Mouse (Mus musculus) bone marrow, adult 2 months (tissue): ENCODE results near the gene Serpinb5. TPM values are rescaled to one million over a fixed set of nuclear protein-coding genes. Genes with fewer than 3 reads are reported as not detected.

Source experiments
- H3K27ac ChIP-seq: fragments of 200-500 bp; 2 replicates; pipeline ENCODE4 v1.5.1; 2012; ENCODE audit warnings: low read depth, mild to moderate bottlenecking, control low read depth, inconsistent platforms, low read length; ENCODE audit not compliant: control insufficient read depth, poor library complexity, insufficient read depth
- H3K4me1 ChIP-seq: fragments of 200-500 bp; 2 replicates; pipeline ENCODE4 v1.6.1; 2011; ENCODE audit warnings: low read length; ENCODE audit not compliant: control insufficient read depth, insufficient read depth
- H3K4me3 ChIP-seq: fragments of 200-500 bp; replicated peaks from 2 replicates; pipeline ENCODE3; 2011; ENCODE audit warnings: mild to moderate bottlenecking, low read depth, low read length, control low read depth; ENCODE audit not compliant: control insufficient read depth
- CTCF ChIP-seq: fragments of 200-500 bp; IDR thresholded peaks from 2 replicates; pipeline ENCODE4 v1.5.1; 2011; ENCODE audit warnings: low read length, control low read depth; ENCODE audit not compliant: control insufficient read depth, insufficient read depth
- POLR2A ChIP-seq: fragments of 200-500 bp; IDR thresholded peaks from 2 replicates; pipeline ENCODE4 v1.6.1; 2011; ENCODE audit warnings: low read depth, mild to moderate bottlenecking, control low read depth, low read length, borderline replicate concordance; ENCODE audit not compliant: control insufficient read depth
- WGBS: fragments of 180-500 bp; shearing (Covaris S2); methylation state at CpG from one replicate; pipeline ENCODE4 v1.1.7; 2018; 5-methylcytosine and 5-hydroxymethylcytosine counted together
- polyA plus RNA-seq: library from polyadenylated mRNA; stranded (reverse); fragments of >200 nt; gene quantifications from 2 replicates; pipeline ENCODE4 v1.2.4, GENCODE M21; 2011; ENCODE audit warnings: low replicate concordance; ENCODE audit not compliant: missing spikeins, insufficient read depth, insufficient read length

The Serpinb5 gene
- polyA plus RNA-seq: not detected in 2 replicates

GRCm38 (mm10) chr1:106860847-106861246, at the start of gene Serpinb5:
TSS of gene Serpinb5 (plus strand) at chr1:106861173.
- WGBS: 58% methylated on average over 8 of the region's 8 CpGs
- H3K27ac ChIP-seq: no peak within 1 kb of the TSS
- no peak within 1 kb of the TSS for H3K4me3 ChIP-seq
- no peak for TF ChIP-seq POLR2A
- TF ChIP-seq CTCF: no peak
- H3K4me1 ChIP-seq: no peaks in the 10 kb centered on the region

DNA sequence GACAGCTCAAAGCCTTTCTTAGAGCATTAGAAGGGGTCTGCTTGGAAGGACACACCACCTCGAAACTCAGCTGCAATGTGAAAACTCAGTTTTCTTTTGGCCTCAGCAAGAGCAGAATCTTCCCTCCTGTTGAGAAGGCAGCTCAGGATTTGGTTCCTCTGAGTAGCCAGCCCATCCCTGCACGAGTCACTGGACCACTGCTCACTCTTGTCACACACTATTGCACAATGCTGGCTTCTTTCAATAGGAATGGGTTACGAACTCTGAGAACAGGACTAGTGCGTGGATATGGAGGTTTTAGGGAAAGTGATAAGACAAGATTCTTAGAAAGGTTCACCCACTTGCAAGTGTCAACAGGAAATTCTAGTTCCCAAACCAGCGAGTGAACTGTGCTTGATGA, 46.1 kb upstream of the Serpinb5 start:
- no peak for TF ChIP-seq POLR2A
- TF ChIP-seq CTCF: no peak
- no peak overlapping the region for H3K4me3 ChIP-seq
- no peak overlapping the region for H3K27ac ChIP-seq
- H3K4me1 ChIP-seq: no peaks in the 10 kb centered on the region
- 21% methylated on average over 5 of the region's 5 CpGs for WGBS

GRCm38 (mm10) chr1:106815265-106815664, 45.7 kb upstream of the Serpinb5 start:
- Histone ChIP-seq H3K27ac (no peak overlapping the region), H3K4me3 (no peak overlapping the region), H3K4me1 (no peaks in the 10 kb centered on the region)
- 15% methylated on average over 6 of the region's 6 CpGs for WGBS
- TF ChIP-seq POLR2A: no peak
- TF ChIP-seq CTCF: no peak

DNA sequence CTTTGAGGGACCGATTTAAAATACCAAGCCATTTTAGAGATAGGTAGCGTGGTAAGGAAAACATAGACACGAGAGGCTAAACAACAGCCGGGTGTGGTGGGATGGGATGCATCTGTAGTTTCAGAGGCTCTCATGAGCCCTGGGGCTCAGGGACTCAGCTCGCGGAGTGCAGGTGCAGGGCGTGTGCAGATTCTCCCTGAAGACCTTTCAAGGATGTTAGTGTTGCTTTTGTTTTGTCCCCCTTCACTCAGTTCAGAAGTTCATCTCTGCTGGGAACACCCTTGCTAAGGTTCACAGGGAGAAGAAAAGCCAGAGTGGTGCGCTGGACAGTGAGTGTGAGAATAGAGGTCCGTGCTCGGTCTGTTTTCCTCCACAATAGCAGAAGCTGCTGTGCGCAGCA, 44.2 kb upstream of the Serpinb5 start:
- Histone ChIP-seq H3K27ac (no peak overlapping the region), H3K4me1 (no peaks in the 10 kb centered on the region), H3K4me3 (no peak overlapping the region)
- WGBS: 86% methylated on average over 11 of the region's 11 CpGs
- TF ChIP-seq CTCF (no peak), POLR2A (no peak)

- H3K27ac ChIP-seq: no peak overlapping the region
- H3K4me1 ChIP-seq: no peaks in the 10 kb centered on the region
- WGBS: 5% methylated on average over 4 of the region's 4 CpGs
- no peak overlapping the region for H3K4me3 ChIP-seq
- TF ChIP-seq POLR2A (no peak), CTCF (no peak)
Measured at GRCm38 (mm10) chr1:106818323-106818722, 42.6 kb upstream of the Serpinb5 start.

DNA sequence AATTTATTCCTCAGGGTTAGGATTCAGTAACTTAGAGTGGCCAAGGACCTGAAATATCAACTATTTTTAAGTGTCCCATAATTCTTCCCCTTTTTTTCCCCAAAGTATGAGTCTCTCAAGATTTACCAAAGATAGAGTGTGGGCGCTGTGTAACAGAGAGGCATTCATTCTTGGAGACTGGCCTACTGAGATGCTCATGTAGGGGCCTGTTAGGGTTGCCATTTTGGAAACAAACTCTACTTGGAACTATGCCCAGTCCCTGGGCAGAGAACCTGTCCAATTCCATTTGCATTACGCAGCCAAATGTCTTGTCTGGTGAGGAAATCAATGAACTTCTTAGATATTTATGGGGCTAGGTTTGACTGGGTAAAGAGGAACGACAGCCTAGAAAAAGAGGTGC, 38.7 kb upstream of the Serpinb5 start:
- no peaks in the 10 kb centered on the region for H3K4me1 ChIP-seq
- 77% methylated on average over 3 of the region's 3 CpGs for WGBS
- H3K4me3 ChIP-seq: no peak overlapping the region
- TF ChIP-seq POLR2A (no peak), CTCF (no peak)
- no peak overlapping the region for H3K27ac ChIP-seq

DNA sequence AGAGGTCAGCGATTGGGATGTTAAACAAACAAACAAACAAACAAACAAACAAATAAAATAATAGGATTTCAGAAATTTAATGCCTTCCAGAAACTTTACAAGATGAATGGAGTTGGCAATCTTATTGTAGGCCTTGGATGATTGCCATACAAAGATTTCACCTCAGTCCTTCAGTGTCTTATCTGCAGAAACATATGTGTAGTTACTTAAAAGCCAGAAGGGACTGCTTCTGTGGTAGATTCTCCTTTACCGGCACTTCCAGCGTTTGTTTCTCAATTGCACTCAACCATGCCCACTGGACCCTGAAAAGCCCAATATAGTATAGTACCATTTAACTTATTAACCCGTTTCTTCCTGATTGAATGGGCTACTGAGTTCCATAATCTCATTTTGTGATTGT, 32.2 kb upstream of the Serpinb5 start:
- 47% methylated on average over 4 of the region's 4 CpGs for WGBS
- no peak overlapping the region for H3K27ac ChIP-seq

DNA sequence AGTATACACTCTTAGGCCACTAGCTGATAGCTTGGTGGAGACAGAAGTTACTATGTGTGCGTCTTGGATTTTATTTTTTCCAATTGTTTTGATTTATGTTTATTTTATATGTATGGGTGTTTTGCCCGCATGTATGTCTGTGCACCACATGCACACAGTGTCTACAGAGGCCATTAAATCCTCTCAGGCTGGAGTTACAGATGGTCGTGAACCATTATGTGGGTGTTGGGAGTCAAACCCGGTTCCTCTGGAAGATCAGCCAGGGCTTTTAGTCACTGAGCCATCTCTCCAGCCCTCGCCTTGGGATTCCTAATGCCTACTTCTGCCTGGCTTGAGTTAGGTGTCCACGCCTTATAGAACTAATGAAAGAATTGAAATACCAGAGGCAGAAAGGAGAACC, 4.6 kb downstream of the Serpinb5 start:
- 82% methylated on average over 6 of the region's 6 CpGs for WGBS
- Histone ChIP-seq H3K4me3 (no peak overlapping the region), H3K4me1 (no peaks in the 10 kb centered on the region), H3K27ac (no peak overlapping the region)
- no peak for TF ChIP-seq CTCF
- TF ChIP-seq POLR2A: no peak

More for the DNA sequence above, 32.2 kb upstream of the Serpinb5 start:
- H3K4me3 ChIP-seq: no peak overlapping the region
- no peak for TF ChIP-seq POLR2A
- no peak for TF ChIP-seq CTCF
- no peaks in the 10 kb centered on the region for H3K4me1 ChIP-seq

DNA sequence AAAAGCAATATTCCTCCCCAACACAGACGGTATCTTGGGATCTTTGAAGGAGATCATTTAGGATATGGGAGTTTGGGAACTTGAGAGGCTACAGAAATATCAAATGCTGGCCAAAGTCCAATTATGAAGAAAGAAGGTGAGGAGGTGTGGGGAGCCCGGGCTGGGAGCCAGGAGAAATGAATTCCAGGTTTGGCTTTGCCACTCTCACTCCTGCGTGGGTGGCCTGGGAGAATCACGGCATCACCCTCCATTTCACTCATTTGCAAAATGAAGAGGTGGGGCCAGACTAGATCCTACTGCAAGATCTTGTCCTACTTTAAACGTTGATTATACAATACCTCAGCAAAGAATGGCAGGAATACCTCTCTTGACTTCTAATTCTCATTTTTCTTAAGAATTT, 5.1 kb downstream of the Serpinb5 start:
- Histone ChIP-seq H3K27ac (no peak overlapping the region), H3K4me3 (no peak overlapping the region), H3K4me1 (no peaks in the 10 kb centered on the region)
- TF ChIP-seq CTCF: no peak
- no peak for TF ChIP-seq POLR2A
- 78% methylated on average over 5 of the region's 5 CpGs for WGBS
